Mouse (Mus musculus): ENCODE results near the gene Tsc22d1. TPM values are rescaled to one million over a fixed set of nuclear protein-coding genes. Genes with fewer than 3 reads are reported as not detected.

Tsc22d1 gene
- polyA plus RNA-seq, 1 experiment from 2014 or later = 122 TPM

GRCm38 (mm10) chr14:76511971-76512370 lies 97.2 kb downstream of the Tsc22d1 start:
- H3K4me3 ChIP-seq (ENCODE audit: low read depth, low read length) = no peak overlapping the region
- H3K9ac ChIP-seq (ENCODE audit: low read depth, low read length) = no peak overlapping the region
- no peaks in the 10 kb centered on the region for H3K27me3 ChIP-seq (ENCODE audit: control insufficient read depth, insufficient read depth, low read depth, low read length)
- no peak for ATAC-seq (ENCODE audit: low read depth)
- no peaks in the 10 kb centered on the region for H3K9me3 ChIP-seq (replicated peaks; ENCODE audit: control insufficient read depth, low read length)
- no peak overlapping the region for H3K27ac ChIP-seq (ENCODE audit: low read length)
- 74% methylated on average over 7 of the region's 7 CpGs for WGBS (ENCODE audit: insufficient replicate concordance)
- peaks cover 11% of the 10 kb centered on the region for H3K36me3 ChIP-seq (ENCODE audit: control insufficient read depth, insufficient read depth)
- no peak overlapping the region for H3K4me2 ChIP-seq (ENCODE audit: low read depth, low read length)
- H3K4me1 ChIP-seq (ENCODE audit: control insufficient read depth, low read depth, low read length) = peaks cover 17% of the 10 kb centered on the region

- no peaks in the 10 kb centered on the region for H3K27me3 ChIP-seq (ENCODE audit: control insufficient read depth, insufficient read depth, low read depth, low read length)
- H3K9ac ChIP-seq (ENCODE audit: low read depth, low read length) = no peak overlapping the region
- no peak overlapping the region for H3K4me2 ChIP-seq (ENCODE audit: low read depth, low read length)
- no peak overlapping the region for H3K4me3 ChIP-seq (ENCODE audit: low read depth, low read length)
- peaks cover 21% of the 10 kb centered on the region for H3K4me1 ChIP-seq (ENCODE audit: control insufficient read depth, low read depth, low read length)
- ATAC-seq (ENCODE audit: low read depth) = no peak
- no peak overlapping the region for H3K27ac ChIP-seq (ENCODE audit: low read length)
- H3K36me3 ChIP-seq (ENCODE audit: control insufficient read depth, insufficient read depth) = no peaks in the 10 kb centered on the region
- H3K9me3 ChIP-seq (replicated peaks; ENCODE audit: control insufficient read depth, low read length) = no peaks in the 10 kb centered on the region
- 41% methylated on average over 11 of the region's 11 CpGs for WGBS (ENCODE audit: insufficient replicate concordance)
Observed at GRCm38 (mm10) chr14:76513395-76514049, 98.8 kb downstream of the Tsc22d1 start.

GRCm38 (mm10) chr14:76514050-76514585 lies 99.4 kb downstream of the Tsc22d1 start:
- no peak for ATAC-seq (ENCODE audit: low read depth)
- Histone ChIP-seq H3K9me3 (replicated peaks; ENCODE audit: control insufficient read depth, low read length) (no peaks in the 10 kb centered on the region), H3K36me3 (ENCODE audit: control insufficient read depth, insufficient read depth) (no peaks in the 10 kb centered on the region), H3K4me2 (ENCODE audit: low read depth, low read length) (no peak overlapping the region), H3K4me1 (ENCODE audit: control insufficient read depth, low read depth, low read length) (peaks cover 21% of the 10 kb centered on the region), H3K27ac (ENCODE audit: low read length) (no peak overlapping the region), H3K4me3 (ENCODE audit: low read depth, low read length) (no peak overlapping the region), H3K27me3 (ENCODE audit: control insufficient read depth, insufficient read depth, low read depth, low read length) (no peaks in the 10 kb centered on the region), H3K9ac (ENCODE audit: low read depth, low read length) (no peak overlapping the region)
- WGBS (ENCODE audit: insufficient replicate concordance) = 50% methylated on average over 6 of the region's 6 CpGs

- H3K9me3 ChIP-seq (replicated peaks; ENCODE audit: control insufficient read depth, low read length) = no peaks in the 10 kb centered on the region
- no peak overlapping the region for H3K4me2 ChIP-seq (ENCODE audit: low read depth, low read length)
- H3K27me3 ChIP-seq (ENCODE audit: control insufficient read depth, insufficient read depth, low read depth, low read length) = no peaks in the 10 kb centered on the region
- ATAC-seq (ENCODE audit: low read depth) = no peak
- WGBS (ENCODE audit: insufficient replicate concordance) = 75% methylated on average over 7 of the region's 7 CpGs
- H3K27ac ChIP-seq (ENCODE audit: low read length) = no peak overlapping the region
- H3K9ac ChIP-seq (ENCODE audit: low read depth, low read length) = no peak overlapping the region
- H3K4me3 ChIP-seq (ENCODE audit: low read depth, low read length) = no peak overlapping the region
- H3K36me3 ChIP-seq (ENCODE audit: control insufficient read depth, insufficient read depth) = no peaks in the 10 kb centered on the region
- H3K4me1 ChIP-seq (ENCODE audit: control insufficient read depth, low read depth, low read length) = peaks cover 32% of the 10 kb centered on the region
Observed at GRCm38 (mm10) chr14:76515620-76516019, 100.9 kb downstream of the Tsc22d1 start.

GRCm38 (mm10) chr14:76518217-76518616 lies 103.5 kb downstream of the Tsc22d1 start:
- Histone ChIP-seq H3K9me3 (replicated peaks; ENCODE audit: control insufficient read depth, low read length) (no peaks in the 10 kb centered on the region), H3K4me3 (ENCODE audit: low read depth, low read length) (no peak overlapping the region), H3K4me1 (ENCODE audit: control insufficient read depth, low read depth, low read length) (peaks cover 37% of the 10 kb centered on the region), H3K27ac (ENCODE audit: low read length) (no peak overlapping the region), H3K27me3 (ENCODE audit: control insufficient read depth, insufficient read depth, low read depth, low read length) (no peaks in the 10 kb centered on the region), H3K36me3 (ENCODE audit: control insufficient read depth, insufficient read depth) (no peaks in the 10 kb centered on the region), H3K9ac (ENCODE audit: low read depth, low read length) (no peak overlapping the region), H3K4me2 (ENCODE audit: low read depth, low read length) (no peak overlapping the region)
- 63% methylated on average over 5 of the region's 5 CpGs for WGBS (ENCODE audit: insufficient replicate concordance)
- ATAC-seq (ENCODE audit: low read depth) = no peak

- peak; percentile 93 for ATAC-seq (ENCODE audit: low read depth)
- H3K4me2 ChIP-seq (ENCODE audit: low read depth, low read length) = peak overlapping the region; percentile 42
- peaks cover 39% of the 10 kb centered on the region for H3K4me1 ChIP-seq (ENCODE audit: control insufficient read depth, low read depth, low read length)
- no peaks in the 10 kb centered on the region for H3K9me3 ChIP-seq (replicated peaks; ENCODE audit: control insufficient read depth, low read length)
- no peak overlapping the region for H3K4me3 ChIP-seq (ENCODE audit: low read depth, low read length)
- 12% methylated on average over 4 of the region's 4 CpGs for WGBS (ENCODE audit: insufficient replicate concordance)
- H3K36me3 ChIP-seq (ENCODE audit: control insufficient read depth, insufficient read depth) = no peaks in the 10 kb centered on the region
- peak overlapping the region; percentile 84 for H3K27ac ChIP-seq (ENCODE audit: low read length)
- H3K9ac ChIP-seq (ENCODE audit: low read depth, low read length) = no peak overlapping the region
- no peaks in the 10 kb centered on the region for H3K27me3 ChIP-seq (ENCODE audit: control insufficient read depth, insufficient read depth, low read depth, low read length)
Observed at GRCm38 (mm10) chr14:76520606-76521005, 105.8 kb downstream of the Tsc22d1 start.

- no peak for ATAC-seq (ENCODE audit: low read depth)
- Histone ChIP-seq H3K27me3 (ENCODE audit: control insufficient read depth, insufficient read depth, low read depth, low read length) (no peaks in the 10 kb centered on the region), H3K9me3 (replicated peaks; ENCODE audit: control insufficient read depth, low read length) (no peaks in the 10 kb centered on the region), H3K27ac (ENCODE audit: low read length) (peak overlapping the region; percentile 69; the same call in 1 of the 2 replicates), H3K4me1 (ENCODE audit: control insufficient read depth, low read depth, low read length) (peaks cover 33% of the 10 kb centered on the region), H3K4me3 (ENCODE audit: low read depth, low read length) (no peak overlapping the region), H3K36me3 (ENCODE audit: control insufficient read depth, insufficient read depth) (no peaks in the 10 kb centered on the region), H3K9ac (ENCODE audit: low read depth, low read length) (no peak overlapping the region), H3K4me2 (ENCODE audit: low read depth, low read length) (no peak overlapping the region)
- 79% methylated on average over 3 of the region's 3 CpGs for WGBS (ENCODE audit: insufficient replicate concordance)
Observed at GRCm38 (mm10) chr14:76521308-76521707, 106.5 kb downstream of the Tsc22d1 start.

- 82% methylated on average over 1 of the region's 1 CpGs for WGBS (ENCODE audit: insufficient replicate concordance)
- H3K9ac ChIP-seq (ENCODE audit: low read depth, low read length) = no peak overlapping the region
- H3K4me3 ChIP-seq (ENCODE audit: low read depth, low read length) = no peak overlapping the region
- H3K27ac ChIP-seq (ENCODE audit: low read length) = no peak overlapping the region
- H3K4me2 ChIP-seq (ENCODE audit: low read depth, low read length) = no peak overlapping the region
- no peaks in the 10 kb centered on the region for H3K9me3 ChIP-seq (replicated peaks; ENCODE audit: control insufficient read depth, low read length)
- H3K4me1 ChIP-seq (ENCODE audit: control insufficient read depth, low read depth, low read length) = peaks cover 23% of the 10 kb centered on the region
- no peak for ATAC-seq (ENCODE audit: low read depth)
- H3K36me3 ChIP-seq (ENCODE audit: control insufficient read depth, insufficient read depth) = no peaks in the 10 kb centered on the region
- H3K27me3 ChIP-seq (ENCODE audit: control insufficient read depth, insufficient read depth, low read depth, low read length) = no peaks in the 10 kb centered on the region
Observed at GRCm38 (mm10) chr14:76523344-76523743, 108.6 kb downstream of the Tsc22d1 start.

GRCm38 (mm10) chr14:76526467-76526866 lies 111.7 kb downstream of the Tsc22d1 start:
- no peak overlapping the region for H3K9ac ChIP-seq (ENCODE audit: low read depth, low read length)

More at GRCm38 (mm10) chr14:76526467-76526866, 111.7 kb downstream of the Tsc22d1 start:
- Histone ChIP-seq H3K36me3 (ENCODE audit: control insufficient read depth, insufficient read depth) (no peaks in the 10 kb centered on the region), H3K27me3 (ENCODE audit: control insufficient read depth, insufficient read depth, low read depth, low read length) (no peaks in the 10 kb centered on the region), H3K9me3 (replicated peaks; ENCODE audit: control insufficient read depth, low read length) (no peaks in the 10 kb centered on the region), H3K4me2 (ENCODE audit: low read depth, low read length) (no peak overlapping the region), H3K4me3 (ENCODE audit: low read depth, low read length) (no peak overlapping the region), H3K27ac (ENCODE audit: low read length) (no peak overlapping the region), H3K4me1 (ENCODE audit: control insufficient read depth, low read depth, low read length) (peaks cover 23% of the 10 kb centered on the region)
- ATAC-seq (ENCODE audit: low read depth) = no peak
- WGBS (ENCODE audit: insufficient replicate concordance) = 70% methylated on average over 6 of the region's 6 CpGs

Data from liver, embryonic 16.5 days (tissue).